Mouse (Mus musculus): ENCODE measurements around the gene Nme9. TPM values are rescaled to one million over a fixed set of nuclear protein-coding genes. Genes with fewer than 3 reads are reported as not detected.

Gene Nme9
- polyA plus RNA-seq, 1 experiment from 2014 or later, result 3.3 TPM

GRCm38 (mm10) chr9:99439064-99439463, 12.2 kb upstream of the Nme9 start:
- Histone ChIP-seq H3K4me2 (ENCODE audit: low read depth, low read length) (no peak overlapping the region), H3K4me1 (ENCODE audit: control insufficient read depth, insufficient read depth, low read length) (peaks cover 18% of the 10 kb centered on the region), H3K9me3 (ENCODE audit: control insufficient read depth, low read length) (no peaks in the 10 kb centered on the region), H3K27me3 (replicated peaks; ENCODE audit: control insufficient read depth, insufficient read depth, low read length) (peaks cover 3% of the 10 kb centered on the region; the same call in 1 of the 2 replicates), H3K27ac (replicated peaks; ENCODE audit: low read depth, low read length) (no peak overlapping the region), H3K9ac (ENCODE audit: low read depth, low read length) (no peak overlapping the region), H3K36me3 (ENCODE audit: control insufficient read depth, insufficient read depth, low read length) (no peaks in the 10 kb centered on the region), H3K4me3 (ENCODE audit: low read depth, low read length) (no peak overlapping the region)
- 81% methylated on average over 8 of the region's 8 CpGs for WGBS
- DNase-seq (ENCODE audit: low spot score), result no peak
- no peak for ATAC-seq (ENCODE audit: low read depth)

- Histone ChIP-seq H3K4me2 (ENCODE audit: low read depth, low read length) (no peak overlapping the region), H3K4me1 (ENCODE audit: control insufficient read depth, insufficient read depth, low read length) (peaks cover 8% of the 10 kb centered on the region; the same call in 1 of the 2 replicates), H3K9me3 (ENCODE audit: control insufficient read depth, low read length) (no peaks in the 10 kb centered on the region), H3K9ac (ENCODE audit: low read depth, low read length) (no peak overlapping the region), H3K4me3 (ENCODE audit: low read depth, low read length) (no peak overlapping the region), H3K36me3 (ENCODE audit: control insufficient read depth, insufficient read depth, low read length) (no peaks in the 10 kb centered on the region), H3K27ac (replicated peaks; ENCODE audit: low read depth, low read length) (no peak overlapping the region; the same call in 1 of the 2 replicates), H3K27me3 (replicated peaks; ENCODE audit: control insufficient read depth, insufficient read depth, low read length) (peaks cover 3% of the 10 kb centered on the region; the same call in 1 of the 2 replicates)
- DNase-seq (ENCODE audit: low spot score) (peak; percentile 77), ATAC-seq (ENCODE audit: low read depth) (no peak)
- WGBS, result 45% methylated on average over 5 of the region's 5 CpGs
Observed at GRCm38 (mm10) chr9:99440941-99441340, 10.3 kb upstream of the Nme9 start.

GRCm38 (mm10) chr9:99441647-99442433, 9.4 kb upstream of the Nme9 start:
- Histone ChIP-seq H3K36me3 (ENCODE audit: control insufficient read depth, insufficient read depth, low read length) (no peaks in the 10 kb centered on the region), H3K9ac (ENCODE audit: low read depth, low read length) (no peak overlapping the region), H3K4me3 (ENCODE audit: low read depth, low read length) (no peak overlapping the region), H3K27ac (replicated peaks; ENCODE audit: low read depth, low read length) (no peak overlapping the region; the same call in 1 of the 2 replicates), H3K27me3 (replicated peaks; ENCODE audit: control insufficient read depth, insufficient read depth, low read length) (peaks cover 3% of the 10 kb centered on the region; the same call in 1 of the 2 replicates), H3K4me2 (ENCODE audit: low read depth, low read length) (no peak overlapping the region), H3K9me3 (ENCODE audit: control insufficient read depth, low read length) (no peaks in the 10 kb centered on the region), H3K4me1 (ENCODE audit: control insufficient read depth, insufficient read depth, low read length) (peaks cover 8% of the 10 kb centered on the region; the same call in 1 of the 2 replicates)
- 81% methylated on average over 4 of the region's 4 CpGs for WGBS
- no peak for DNase-seq (ENCODE audit: low spot score)
- 0 out of 2 replicates have a peak, but pooled peaks have one; percentile 21 for ATAC-seq (ENCODE audit: low read depth)

- Histone ChIP-seq H3K27me3 (replicated peaks; ENCODE audit: control insufficient read depth, insufficient read depth, low read length) (no peaks in the 10 kb centered on the region), H3K4me3 (ENCODE audit: low read depth, low read length) (no peak overlapping the region), H3K27ac (replicated peaks; ENCODE audit: low read depth, low read length) (no peak overlapping the region), H3K9ac (ENCODE audit: low read depth, low read length) (no peak overlapping the region), H3K4me1 (ENCODE audit: control insufficient read depth, insufficient read depth, low read length) (peaks cover 8% of the 10 kb centered on the region; the same call in 1 of the 2 replicates), H3K9me3 (ENCODE audit: control insufficient read depth, low read length) (no peaks in the 10 kb centered on the region), H3K4me2 (ENCODE audit: low read depth, low read length) (no peak overlapping the region), H3K36me3 (ENCODE audit: control insufficient read depth, insufficient read depth, low read length) (no peaks in the 10 kb centered on the region)
- ATAC-seq (ENCODE audit: low read depth) (peak; percentile 51; the same call in 1 of the 2 replicates), DNase-seq (ENCODE audit: low spot score) (no peak)
- WGBS, result 37% methylated on average over 8 of the region's 8 CpGs
Observed at GRCm38 (mm10) chr9:99444590-99445178, 6.6 kb upstream of the Nme9 start.

GRCm38 (mm10) chr9:99446259-99446658, 5.0 kb upstream of the Nme9 start:
- no peak overlapping the region for H3K9ac ChIP-seq (ENCODE audit: low read depth, low read length)
- ATAC-seq (ENCODE audit: low read depth), result no peak
- no peak overlapping the region for H3K27ac ChIP-seq (replicated peaks; ENCODE audit: low read depth, low read length)
- H3K4me3 ChIP-seq (ENCODE audit: low read depth, low read length), result no peak overlapping the region
- no peaks in the 10 kb centered on the region for H3K9me3 ChIP-seq (ENCODE audit: control insufficient read depth, low read length)
- DNase-seq (ENCODE audit: low spot score), result no peak
- H3K36me3 ChIP-seq (ENCODE audit: control insufficient read depth, insufficient read depth, low read length), result no peaks in the 10 kb centered on the region
- no peaks in the 10 kb centered on the region for H3K27me3 ChIP-seq (replicated peaks; ENCODE audit: control insufficient read depth, insufficient read depth, low read length)
- no peak overlapping the region for H3K4me2 ChIP-seq (ENCODE audit: low read depth, low read length)
- H3K4me1 ChIP-seq (ENCODE audit: control insufficient read depth, insufficient read depth, low read length), result peaks cover 5% of the 10 kb centered on the region; the same call in 1 of the 2 replicates

GRCm38 (mm10) chr9:99447323-99447722, 4.0 kb upstream of the Nme9 start:
- Histone ChIP-seq H3K27me3 (replicated peaks; ENCODE audit: control insufficient read depth, insufficient read depth, low read length) (no peaks in the 10 kb centered on the region), H3K27ac (replicated peaks; ENCODE audit: low read depth, low read length) (no peak overlapping the region), H3K4me1 (ENCODE audit: control insufficient read depth, insufficient read depth, low read length) (no peaks in the 10 kb centered on the region; the same call in 1 of the 2 replicates), H3K4me3 (ENCODE audit: low read depth, low read length) (no peak overlapping the region), H3K9ac (ENCODE audit: low read depth, low read length) (no peak overlapping the region), H3K9me3 (ENCODE audit: control insufficient read depth, low read length) (no peaks in the 10 kb centered on the region), H3K36me3 (ENCODE audit: control insufficient read depth, insufficient read depth, low read length) (no peaks in the 10 kb centered on the region), H3K4me2 (ENCODE audit: low read depth, low read length) (no peak overlapping the region)
- ATAC-seq (ENCODE audit: low read depth) (no peak), DNase-seq (ENCODE audit: low spot score) (peak; percentile 84)
- 46% methylated on average over 3 of the region's 3 CpGs for WGBS

- no peak overlapping the region for H3K4me2 ChIP-seq (ENCODE audit: low read depth, low read length)
- 41% methylated on average over 9 of the region's 9 CpGs for WGBS
- H3K9ac ChIP-seq (ENCODE audit: low read depth, low read length), result no peak overlapping the region
- H3K4me1 ChIP-seq (ENCODE audit: control insufficient read depth, insufficient read depth, low read length), result no peaks in the 10 kb centered on the region; the same call in 1 of the 2 replicates
- H3K4me3 ChIP-seq (ENCODE audit: low read depth, low read length), result no peak overlapping the region
- H3K36me3 ChIP-seq (ENCODE audit: control insufficient read depth, insufficient read depth, low read length), result no peaks in the 10 kb centered on the region
- ATAC-seq (ENCODE audit: low read depth) (no peak), DNase-seq (ENCODE audit: low spot score) (peak; percentile 73)
- no peak overlapping the region for H3K27ac ChIP-seq (replicated peaks; ENCODE audit: low read depth, low read length)
- no peaks in the 10 kb centered on the region for H3K27me3 ChIP-seq (replicated peaks; ENCODE audit: control insufficient read depth, insufficient read depth, low read length)
- no peaks in the 10 kb centered on the region for H3K9me3 ChIP-seq (ENCODE audit: control insufficient read depth, low read length)
Observed at GRCm38 (mm10) chr9:99449886-99450647, 1.2 kb upstream of the Nme9 start.

- Histone ChIP-seq H3K4me2 (ENCODE audit: low read depth, low read length) (no peak overlapping the region), H3K27me3 (replicated peaks; ENCODE audit: control insufficient read depth, insufficient read depth, low read length) (no peaks in the 10 kb centered on the region), H3K9ac (ENCODE audit: low read depth, low read length) (no peak overlapping the region), H3K36me3 (ENCODE audit: control insufficient read depth, insufficient read depth, low read length) (no peaks in the 10 kb centered on the region), H3K4me3 (ENCODE audit: low read depth, low read length) (no peak overlapping the region), H3K27ac (replicated peaks; ENCODE audit: low read depth, low read length) (no peak overlapping the region), H3K9me3 (ENCODE audit: control insufficient read depth, low read length) (no peaks in the 10 kb centered on the region), H3K4me1 (ENCODE audit: control insufficient read depth, insufficient read depth, low read length) (no peaks in the 10 kb centered on the region)
- DNase-seq (ENCODE audit: low spot score) (no peak), ATAC-seq (ENCODE audit: low read depth) (no peak)
- WGBS, result 78% methylated on average over 4 of the region's 4 CpGs
Observed at GRCm38 (mm10) chr9:99454211-99454610, 2.9 kb downstream of the Nme9 start.

Data from embryonic facial prominence, embryonic 14.5 days (tissue).